Mouse (Mus musculus) heart, postnatal 0 days (tissue): Measurements from ENCODE around the gene Gmppa.

Experiments
- CTCF ChIP-seq: IDR thresholded peaks from 2 replicates; pipeline ENCODE4 v1.5.1; 2016; ENCODE audit warnings: antibody characterized with exemption, control low read depth, low read depth
- EP300 ChIP-seq: IDR thresholded peaks from 2 replicates; pipeline ENCODE4 v1.6.1; 2016; ENCODE audit warnings: antibody characterized with exemption, low read depth

DNA sequence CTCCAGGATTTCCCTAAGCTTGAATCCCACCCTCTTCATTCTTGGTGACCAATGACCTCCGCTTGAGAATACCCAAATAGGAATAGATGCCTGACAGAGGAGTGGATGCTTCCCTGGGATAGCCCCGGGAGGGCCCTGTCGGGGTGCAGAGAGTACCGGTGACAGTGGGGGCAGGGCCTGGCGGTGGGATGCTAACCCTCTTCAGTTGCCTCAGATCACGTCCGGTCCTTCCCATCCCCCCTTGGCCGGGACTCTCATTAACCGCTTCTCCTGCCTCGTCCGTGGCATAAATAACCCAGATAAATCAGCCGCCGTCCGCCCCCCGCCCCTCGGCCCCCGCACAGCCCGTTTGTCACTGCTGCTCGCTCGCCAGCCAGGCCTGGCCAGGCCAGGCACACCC is 10.9 kb downstream of the Gmppa start:
- TF ChIP-seq CTCF = no peak
- no peak for TF ChIP-seq EP300
